Mouse (Mus musculus) forebrain, embryonic 15.5 days (tissue): ENCODE results near the gene 1700123K08Rik. TPM values are rescaled to one million over a fixed set of nuclear protein-coding genes. Genes with fewer than 3 reads are reported as not detected.
"Not testable (repeated sequence)": the region's sequence is repeated elsewhere in the genome, so short reads cannot be mapped to it uniquely, and the experiment has no call there.

Source experiments
- ATAC-seq: fragments of 200-750 bp; cut with Nextera tagmentation; replicated peaks from 2 replicates; pipeline ENCODE4 v1.8.0; 2017; ENCODE audit warnings: mild to moderate bottlenecking, moderate TSS enrichment, moderate library complexity
- H3K27ac ChIP-seq: fragments of 300-500 bp; sonication (generic); replicated peaks from 2 replicates; pipeline ENCODE4 v1.5.1; 2015; ENCODE audit warnings: mild to moderate bottlenecking, inconsistent platforms
- H3K27me3 ChIP-seq: fragments of 300-500 bp; sonication (generic); 2 replicates; pipeline ENCODE4 v1.6.1; 2015; ENCODE audit warnings: inconsistent platforms
- H3K36me3 ChIP-seq: fragments of 300-500 bp; sonication (generic); 2 replicates; pipeline ENCODE4 v1.6.1; 2015; ENCODE audit warnings: mild to moderate bottlenecking, inconsistent platforms
- H3K4me1 ChIP-seq: fragments of 300-500 bp; sonication (generic); 2 replicates; pipeline ENCODE4 v1.6.1; 2015; ENCODE audit warnings: inconsistent platforms
- H3K4me2 ChIP-seq: fragments of 300-500 bp; sonication (generic); replicated peaks from 2 replicates; pipeline ENCODE4 v1.6.1; 2015; ENCODE audit warnings: mild to moderate bottlenecking, inconsistent platforms
- H3K4me3 ChIP-seq: fragments of 300-500 bp; sonication (generic); 2 replicates; pipeline ENCODE4 v1.5.1; 2015; ENCODE audit warnings: mild to moderate bottlenecking, inconsistent platforms
- H3K9ac ChIP-seq: fragments of 300-500 bp; sonication (generic); replicated peaks from 2 replicates; pipeline ENCODE4 v1.6.1; 2015; ENCODE audit warnings: mild to moderate bottlenecking, inconsistent platforms
- H3K9me3 ChIP-seq: fragments of 300-500 bp; sonication (generic); 2 replicates; pipeline ENCODE4 v1.6.1; 2016; ENCODE audit warnings: inconsistent platforms
- WGBS: fragments of 180-500 bp; shearing (Covaris S2); methylation state at CpG from one replicate; pipeline ENCODE4 v1.1.7; 2015; ENCODE audit warnings: mixed read lengths; 5-methylcytosine and 5-hydroxymethylcytosine counted together
- microRNA-seq: library from miRNA; unstranded; fragments of <30 nt; microRNA quantifications from one replicate; pipeline ENCODE4, GENCODE M21; 2016
- polyA plus RNA-seq: library from polyadenylated mRNA; unstranded; fragments of >200 nt; fragmentation: Nextera tagmentation; extraction: Ambion mirVana; gene quantifications from 2 replicates; pipeline ENCODE4 v1.2.1, GENCODE M21; 2015

1700123K08Rik gene
- not detected in 2 replicates for polyA plus RNA-seq

DNA sequence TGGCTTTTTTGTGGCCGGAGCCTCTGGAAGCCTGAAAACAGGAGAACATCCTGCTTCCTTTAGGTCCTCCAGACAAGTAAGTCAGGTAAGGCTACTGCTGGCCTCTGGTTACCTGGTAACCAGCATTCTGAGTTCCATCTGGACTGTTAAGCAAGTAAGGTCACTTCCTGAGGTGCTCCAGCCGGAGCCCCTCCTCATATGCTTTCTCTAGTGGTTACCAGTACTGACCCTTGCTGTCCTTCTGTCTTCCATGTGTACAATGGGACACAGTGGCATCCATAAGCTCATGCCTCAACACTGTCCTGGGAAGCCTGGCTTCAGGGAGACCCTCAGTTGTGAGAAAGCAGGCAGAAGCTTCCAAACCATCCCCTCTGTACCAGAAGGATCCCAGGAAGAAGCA is at the start of gene 1700123K08Rik:
Gene 1700123K08Rik (minus strand): TSS at position 101 of the 400 bp plus-strand sequence.
- not testable (repeated sequence) for H3K9me3 ChIP-seq, H3K4me1 ChIP-seq, H3K27ac ChIP-seq, ATAC-seq, H3K9ac ChIP-seq, H3K4me2 ChIP-seq, H3K36me3 ChIP-seq, H3K27me3 ChIP-seq, H3K4me3 ChIP-seq
- 91% methylated on average over 2 of the region's 2 CpGs for WGBS

DNA sequence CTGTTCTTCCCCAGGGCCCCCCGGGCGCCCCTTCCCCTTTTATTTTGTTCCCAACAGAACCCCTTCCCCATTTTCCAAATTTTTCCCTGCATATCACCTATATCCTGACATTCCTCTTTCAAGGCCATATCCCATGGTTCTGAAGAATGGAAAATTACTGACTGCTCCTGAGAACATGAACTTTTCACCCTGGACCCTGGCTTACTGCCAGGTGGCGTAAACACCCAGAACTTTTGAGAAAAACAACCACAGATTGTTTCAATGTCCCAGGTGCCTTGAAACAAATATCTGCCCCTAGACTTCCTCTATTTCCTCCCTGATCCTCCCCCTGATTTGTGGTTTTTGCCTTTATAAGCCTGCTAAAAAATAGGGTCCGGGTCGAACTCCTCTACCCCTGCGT is 22.9 kb upstream of the 1700123K08Rik start:
- ATAC-seq: no peak
- Histone ChIP-seq H3K9ac (no peak overlapping the region), H3K9me3 (0 out of 2 replicates have a peak, but pooled peaks cover 6% of the 10 kb centered on the region), H3K27ac (no peak overlapping the region), H3K4me2 (no peak overlapping the region), H3K36me3 (no peaks in the 10 kb centered on the region), H3K4me3 (no peak overlapping the region), H3K4me1 (no peaks in the 10 kb centered on the region), H3K27me3 (no peaks in the 10 kb centered on the region)
- 93% methylated on average over 6 of the region's 6 CpGs for WGBS

DNA sequence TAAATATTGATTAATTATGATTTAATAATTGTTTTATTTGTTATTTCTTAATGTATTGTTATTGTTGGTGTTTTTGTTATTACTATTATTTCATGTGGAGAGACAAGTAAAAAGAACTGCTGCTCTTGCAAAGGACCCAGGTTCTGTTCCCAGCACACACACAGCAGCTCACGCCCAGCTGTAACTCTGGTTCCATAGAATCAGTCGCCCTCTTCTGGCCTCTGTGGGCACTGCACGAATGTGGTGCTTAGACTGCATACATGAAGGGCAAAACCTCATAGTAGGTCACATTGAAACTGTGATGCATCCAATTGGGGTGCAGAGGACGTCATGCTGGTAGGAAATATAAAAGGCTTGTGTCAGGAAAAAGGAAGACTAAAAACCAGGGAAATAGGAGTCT is 7.1 kb upstream of the 1700123K08Rik start:
- Histone ChIP-seq H3K4me1 (no peaks in the 10 kb centered on the region), H3K9me3 (0 out of 2 replicates have a peak, but pooled peaks cover 3% of the 10 kb centered on the region), H3K27me3 (no peaks in the 10 kb centered on the region), H3K9ac (no peak overlapping the region), H3K36me3 (no peaks in the 10 kb centered on the region), H3K4me3 (no peak overlapping the region), H3K27ac (no peak overlapping the region), H3K4me2 (no peak overlapping the region)
- no peak for ATAC-seq
- 52% methylated on average over 4 of the region's 4 CpGs for WGBS

DNA sequence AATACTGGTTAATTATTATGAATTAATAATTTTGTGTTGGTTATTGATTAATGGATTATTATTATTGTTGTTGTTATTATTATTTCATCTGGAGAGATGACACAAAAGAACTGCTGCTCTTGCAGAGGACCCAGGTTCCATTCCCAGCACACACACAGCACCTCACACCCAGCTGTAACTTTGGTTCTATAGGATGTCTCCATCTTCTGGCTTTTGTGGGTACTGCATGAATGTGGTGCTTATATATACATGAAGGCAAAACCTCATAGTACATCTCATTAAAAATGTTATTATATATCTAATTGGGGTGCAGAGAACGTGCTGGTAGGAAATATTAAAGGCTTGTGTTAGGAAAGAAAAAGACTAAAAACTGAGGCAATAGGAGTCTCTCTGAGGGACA is 11.8 kb downstream of the 1700123K08Rik start:
- H3K4me3 ChIP-seq: no peak overlapping the region
- 56% methylated on average over 1 of the region's 1 CpGs for WGBS

DNA sequence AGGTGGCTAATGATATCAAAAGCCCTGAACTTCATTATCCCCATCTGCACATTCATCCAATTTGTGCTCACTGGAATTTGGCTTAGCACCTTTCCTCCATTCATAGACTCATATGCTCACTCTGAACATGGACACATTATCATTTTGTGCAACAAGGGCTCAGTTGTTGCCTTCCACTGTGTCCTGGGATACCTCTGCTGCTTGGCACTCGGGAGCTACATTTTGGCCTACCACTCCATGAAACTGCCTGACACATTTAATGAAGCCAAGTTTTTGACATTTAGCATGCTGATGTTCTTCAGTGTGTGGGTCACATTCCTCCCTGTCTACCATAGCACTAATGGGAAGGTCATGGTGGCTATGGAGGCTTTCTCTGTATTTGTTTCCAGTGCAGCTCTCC is 32.0 kb downstream of the 1700123K08Rik start:
- 72% methylated on average over 1 of the region's 1 CpGs for WGBS
- Histone ChIP-seq H3K9me3 (no peaks in the 10 kb centered on the region), H3K4me2 (no peak overlapping the region), H3K27me3 (no peaks in the 10 kb centered on the region), H3K4me3 (no peak overlapping the region), H3K9ac (no peak overlapping the region), H3K36me3 (no peaks in the 10 kb centered on the region), H3K27ac (no peak overlapping the region), H3K4me1 (no peaks in the 10 kb centered on the region)
- ATAC-seq: no peak

More for the DNA sequence above, 11.8 kb downstream of the 1700123K08Rik start:
- Histone ChIP-seq H3K9me3 (no peaks in the 10 kb centered on the region), H3K36me3 (no peaks in the 10 kb centered on the region), H3K27me3 (no peaks in the 10 kb centered on the region), H3K4me1 (no peaks in the 10 kb centered on the region), H3K27ac (no peak overlapping the region), H3K4me2 (no peak overlapping the region), H3K9ac (no peak overlapping the region)
- no peak for ATAC-seq

Small RNA genes within 50 kb of the gene (microRNA-seq; reads per million reads assigned to microRNA genes)
- gene Gm24082: not detected

Other genes starting within 250 kb of the 1700123K08Rik start
- not detected in 2 replicates for gene Pvrig, start 222.8 kb downstream of the 1700123K08Rik start, polyA plus RNA-seq
- gene Zfp157, start 123.2 kb downstream of the 1700123K08Rik start, polyA plus RNA-seq: 73.6 and 75.8 TPM in 2 replicates
- 108 and 115 TPM in 2 replicates for gene Zfp68, start 55.0 kb upstream of the 1700123K08Rik start, polyA plus RNA-seq
- gene A430033K04Rik, start 58.1 kb upstream of the 1700123K08Rik start, polyA plus RNA-seq: 26.9 and 28.1 TPM in 2 replicates
- gene Fam20c, start 189.8 kb upstream of the 1700123K08Rik start, polyA plus RNA-seq: 43.7 and 47.3 TPM in 2 replicates